Mouse (Mus musculus): ENCODE measurements at regions not wholly inside any gene's neighbourhood (a gene's known extent, or its start where the extent isn't known, plus 50 kb on each side); places are given as distances from the start of the nearest gene placed in this dataset.

- in situ Hi-C loops (cut with MboI, MseI): no loop called here
Measured at GRCm38 (mm10) chr12:46398875-46399652, 419.7 kb downstream of the Nova1 start.

GRCm38 (mm10) chr12:46395245-46395644 lies 423.5 kb downstream of the Nova1 start:
- in situ Hi-C loops (cut with MboI, MseI): no loop called here

GRCm38 (mm10) chr12:46393769-46394168 lies 425.0 kb downstream of the Nova1 start:
- in situ Hi-C loops (cut with MboI, MseI): no loop called here

GRCm38 (mm10) chr12:46378914-46379313 lies 439.8 kb downstream of the Nova1 start:
- in situ Hi-C loops (cut with MboI, MseI): no loop called here

- in situ Hi-C loops (cut with MboI, MseI): no loop called here
Measured at GRCm38 (mm10) chr12:46371747-46372146, 447.0 kb downstream of the Nova1 start.

- in situ Hi-C loops (cut with MboI, MseI): no loop called here
Measured at GRCm38 (mm10) chr12:46333376-46333775, 485.4 kb downstream of the Nova1 start.

GRCm38 (mm10) chr12:46327865-46328264 lies 490.9 kb downstream of the Nova1 start:
- in situ Hi-C loops (cut with MboI, MseI): no loop called here

- in situ Hi-C loops (cut with MboI, MseI): no loop called here
Measured at GRCm38 (mm10) chr12:46323276-46323675, 495.5 kb downstream of the Nova1 start.

- in situ Hi-C loops (cut with MboI, MseI): no loop called here
Measured at GRCm38 (mm10) chr12:46303136-46303797, 515.5 kb downstream of the Nova1 start.

- in situ Hi-C loops (cut with MboI, MseI): no loop called here
Measured at GRCm38 (mm10) chr12:46298926-46299325, 519.8 kb downstream of the Nova1 start.

- in situ Hi-C loops (cut with MboI, MseI): no loop called here
Measured at GRCm38 (mm10) chr12:46284519-46284918, 534.2 kb downstream of the Nova1 start.

GRCm38 (mm10) chr12:46248402-46249018 lies 570.2 kb downstream of the Nova1 start:
- in situ Hi-C loops (cut with MboI, MseI): no loop called here

GRCm38 (mm10) chr12:46244925-46245324 lies 573.8 kb downstream of the Nova1 start:
- in situ Hi-C loops (cut with MboI, MseI): no loop called here

GRCm38 (mm10) chr12:46232359-46232758 lies 586.4 kb downstream of the Nova1 start:
- in situ Hi-C loops (cut with MboI, MseI): no loop called here

GRCm38 (mm10) chr12:46215328-46215727 lies 603.4 kb downstream of the Nova1 start:
- in situ Hi-C loops (cut with MboI, MseI): loop anchor here in 1 of 2 experiments (10.0 kb wide), 1 partner anchor 321 kb away; no protein-coding TSS in a partner anchor

GRCm38 (mm10) chr12:46199076-46199475 lies 619.7 kb downstream of the Nova1 start:
- in situ Hi-C loops (cut with MboI, MseI): no loop called here

- in situ Hi-C loops (cut with MboI, MseI): no loop called here
Measured at GRCm38 (mm10) chr12:46197482-46198101, 621.1 kb downstream of the Nova1 start.

- in situ Hi-C loops (cut with MboI, MseI): no loop called here
Measured at GRCm38 (mm10) chr12:46194173-46194572, 624.6 kb downstream of the Nova1 start.

Measured in T-helper 17 cell (primary cell).